Mouse (Mus musculus): ENCODE results near the gene Prm2.

The Prm2 gene

DNA sequence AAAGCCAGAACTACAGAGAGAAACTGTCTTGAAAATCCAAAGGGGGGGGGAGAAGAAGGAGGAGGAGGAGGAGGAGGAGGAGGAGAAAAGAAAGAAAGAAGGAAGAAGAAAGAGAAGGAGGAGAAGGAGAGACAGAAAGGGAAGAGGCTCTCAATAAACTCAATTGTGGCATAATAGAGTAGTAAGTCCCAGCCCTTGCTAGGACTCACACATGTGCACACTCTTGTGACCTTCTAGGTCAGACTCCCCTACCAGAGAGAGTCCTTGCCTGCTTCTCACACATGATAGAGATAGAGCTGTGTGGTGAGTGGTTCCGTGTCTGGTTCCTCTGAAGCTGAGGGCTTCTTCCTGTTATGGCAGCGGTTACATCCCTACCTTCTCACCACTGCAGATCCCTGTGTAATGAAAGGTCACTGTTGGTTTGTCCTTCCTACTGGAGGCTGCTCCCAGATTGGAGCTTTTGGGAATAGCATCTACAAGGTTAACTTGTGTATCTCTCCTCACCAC, 17.0 kb upstream of the Prm2 start, which contains the start of gene Gm11172:
Gene Gm11172 (plus strand): TSS at position 51 of the 507 bp plus-strand sequence.
- in situ Hi-C loops (cut with MboI, MseI): loop anchor here in 1 of 2 experiments (25.0 kb wide), 1 partner anchor 526 kb away; no protein-coding TSS in a partner anchor

DNA sequence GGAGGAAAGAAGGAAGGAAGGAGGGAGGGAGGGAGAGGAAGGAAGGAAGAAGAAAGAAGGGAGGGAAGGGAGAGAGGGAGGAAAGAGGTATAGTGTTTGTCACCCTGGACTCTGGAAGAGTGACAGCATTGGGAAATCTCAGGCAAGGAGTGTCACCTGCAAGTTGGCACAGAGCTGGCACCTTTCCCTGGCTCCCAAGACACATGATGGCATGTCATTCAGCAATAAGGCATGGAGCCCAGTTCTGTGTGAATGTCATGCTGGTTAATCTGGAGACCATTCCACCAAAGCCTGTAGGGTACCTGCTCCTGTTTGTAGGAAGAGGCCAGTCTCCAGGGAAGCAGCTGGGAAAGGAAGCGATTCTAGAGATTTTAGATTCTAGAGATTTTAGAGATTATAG, 14.4 kb upstream of the Prm2 start:
- in situ Hi-C loops (cut with MboI, MseI): loop anchor here in 1 of 2 experiments (25.0 kb wide), 1 partner anchor 523 kb away; no protein-coding TSS in a partner anchor

DNA sequence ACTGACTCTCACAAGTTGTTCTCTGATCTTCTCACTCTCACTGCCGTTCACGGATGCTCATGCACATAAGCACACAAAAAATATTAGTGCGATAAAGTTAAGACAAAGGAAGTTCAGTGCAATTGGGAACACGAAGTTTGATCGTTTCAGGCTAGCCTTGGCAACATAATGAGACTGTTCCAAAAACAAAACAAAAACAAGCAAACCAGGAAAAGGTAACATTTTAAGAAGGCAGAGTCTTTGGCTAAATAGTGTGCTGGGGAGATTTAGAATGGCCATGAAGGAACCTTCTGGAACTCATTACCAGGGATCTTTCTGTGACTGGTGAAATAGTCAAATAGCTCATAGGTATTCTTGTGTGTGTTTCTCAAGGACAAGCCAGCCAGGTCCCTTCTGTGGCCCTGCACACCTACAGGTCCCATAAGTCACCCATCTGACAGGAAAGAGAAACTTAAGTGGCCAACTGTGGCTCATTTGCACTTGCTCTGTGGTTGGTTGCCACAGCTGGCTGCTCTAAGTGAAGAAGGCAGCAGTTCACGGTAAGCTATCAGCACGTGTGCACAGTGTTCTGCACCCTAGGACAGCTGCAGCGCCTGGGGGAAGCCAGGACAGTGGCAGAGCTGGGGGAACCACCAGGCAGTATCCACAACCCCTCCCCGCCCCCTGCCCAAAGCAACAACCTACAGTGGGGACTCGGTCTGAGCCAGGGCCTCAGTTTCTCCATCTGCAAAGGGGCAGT, 10.0 kb upstream of the Prm2 start, which contains the start of gene Prm1:
Gene Prm1 (minus strand): TSS at position 51 of the 739 bp plus-strand sequence.
- in situ Hi-C loops (cut with MboI, MseI): loop anchor here (5.0 to 25.0 kb wide), 2 partner anchors 379 to 519 kb away; no protein-coding TSS in a partner anchor

DNA sequence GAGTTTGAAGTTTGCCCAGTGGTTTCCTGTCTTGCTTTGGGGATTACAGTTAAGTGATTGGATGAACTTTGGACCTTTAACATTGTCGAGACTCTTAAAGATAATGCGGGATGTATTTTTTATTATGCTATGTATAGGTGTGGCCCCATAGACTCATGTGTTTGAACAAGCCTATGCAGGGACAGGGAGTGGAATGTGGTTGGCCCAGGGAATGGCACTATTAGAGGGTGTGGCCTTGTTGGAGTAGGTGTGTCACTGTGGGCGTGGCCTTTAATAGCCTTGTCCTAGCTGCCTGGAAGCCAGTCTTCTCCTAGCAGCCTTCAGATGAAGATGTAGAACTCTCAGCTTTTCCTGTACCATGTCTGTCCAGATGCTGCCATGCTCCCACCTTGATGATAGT, 6.5 kb upstream of the Prm2 start:
- in situ Hi-C loops (cut with MboI, MseI): loop anchor here in 1 of 2 experiments (25.0 kb wide), 1 partner anchor 515 kb away; no protein-coding TSS in a partner anchor

DNA sequence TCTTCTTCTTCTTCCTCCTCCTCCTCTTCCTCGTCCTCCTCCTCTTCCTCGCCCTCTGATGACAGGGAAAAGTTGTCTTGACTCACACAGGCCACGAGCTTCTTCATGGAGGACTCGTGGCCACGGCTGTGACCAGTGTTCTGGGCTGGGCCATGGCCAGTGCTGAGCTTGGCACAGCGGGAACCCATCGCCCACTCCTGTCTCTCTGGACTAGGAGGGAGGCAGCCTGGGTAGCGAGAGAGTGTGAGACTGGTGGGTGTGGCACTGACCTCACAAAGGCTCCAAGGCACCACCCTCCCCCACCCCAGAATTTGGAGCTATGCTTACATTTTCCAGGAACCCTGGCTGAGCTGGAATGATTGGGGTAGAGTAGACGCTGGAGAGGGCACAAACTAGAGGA, 5.2 kb downstream of the Prm2 start, which contains the start of gene Prm3:
Gene Prm3 (minus strand): TSS at position 213 of the 400 bp plus-strand sequence.
- in situ Hi-C loops (cut with MboI, MseI): loop anchor here in 1 of 2 experiments (5.0 kb wide), 1 partner anchor 213 kb away; no protein-coding TSS in a partner anchor

DNA sequence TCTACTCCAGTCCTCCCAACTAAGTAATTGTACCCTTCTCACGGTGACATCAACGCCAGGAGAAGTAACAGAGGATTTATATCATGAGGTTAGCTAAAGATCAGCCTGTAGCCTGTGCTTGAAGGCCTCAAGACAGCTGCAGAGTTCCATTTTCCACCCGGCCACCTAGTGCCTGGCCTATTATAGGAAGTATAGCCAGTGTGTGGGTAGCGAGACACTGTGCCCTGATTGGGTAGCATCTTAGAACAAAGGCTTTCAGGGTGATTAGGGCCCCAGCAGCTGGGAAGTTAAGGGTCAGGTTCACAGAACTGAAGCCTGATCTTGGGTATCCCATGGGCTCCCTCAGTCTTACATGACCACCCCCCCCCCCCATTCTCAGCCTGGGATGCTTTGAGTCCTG, 7.1 kb downstream of the Prm2 start:
- in situ Hi-C loops (cut with MboI, MseI): loop anchor here in 1 of 2 experiments (5.0 kb wide), 2 partner anchors 58 to 217 kb away; no protein-coding TSS in a partner anchor

DNA sequence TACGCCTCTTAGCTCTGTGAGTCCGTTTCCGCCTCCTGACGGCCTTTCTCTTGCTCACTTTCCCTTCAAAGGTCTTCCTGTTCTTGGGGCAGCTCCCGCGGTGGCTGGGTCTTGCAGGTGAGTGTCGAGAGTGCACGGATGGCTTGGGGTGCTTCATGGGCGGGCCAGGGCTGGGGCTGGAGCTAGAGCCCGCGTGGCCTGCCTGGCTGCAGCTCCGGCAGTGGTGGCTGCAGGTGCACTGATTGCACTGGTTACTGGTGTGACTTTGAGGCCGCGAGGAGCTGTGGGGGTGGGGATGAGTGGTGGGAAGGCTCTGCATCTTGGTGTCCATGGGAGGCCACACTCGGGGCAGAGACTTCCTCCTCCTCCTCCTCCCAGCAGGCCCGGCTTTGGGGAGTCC, 7.7 kb downstream of the Prm2 start, which contains the start of gene Tnp2:
Gene Tnp2 (minus strand): TSS at position 390 of the 400 bp plus-strand sequence.
- in situ Hi-C loops (cut with MboI, MseI): loop anchor here in 1 of 2 experiments (5.0 kb wide), 2 partner anchors 59 to 216 kb away; no protein-coding TSS in a partner anchor

DNA sequence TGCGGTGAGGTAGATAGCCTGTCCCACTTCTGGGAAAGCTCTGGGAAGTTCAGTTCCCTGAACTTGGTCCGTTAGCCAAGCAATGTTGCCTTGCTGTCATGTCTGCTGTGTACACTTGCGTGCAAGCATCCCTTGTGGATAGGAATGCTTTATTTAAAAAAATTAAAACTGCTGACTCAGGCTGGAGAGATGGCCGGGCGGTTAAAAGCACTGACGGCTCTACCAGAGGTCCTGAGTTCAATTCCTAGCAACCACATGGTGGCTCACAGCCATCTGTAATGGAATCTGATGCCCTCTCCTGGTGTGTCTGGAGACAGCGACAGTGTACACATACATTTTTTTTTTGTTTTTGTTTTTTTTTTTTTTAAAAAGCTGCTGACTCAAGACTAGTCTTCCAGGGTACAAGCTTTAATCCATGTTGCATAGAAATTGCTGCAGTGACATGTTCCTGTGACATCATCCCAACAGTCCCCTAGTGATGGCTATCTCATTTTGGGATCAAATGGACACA, 8.3 kb downstream of the Prm2 start:
- in situ Hi-C loops (cut with MboI, MseI): loop anchor here in 1 of 2 experiments (5.0 kb wide), 2 partner anchors 60 to 215 kb away; no protein-coding TSS in a partner anchor

DNA sequence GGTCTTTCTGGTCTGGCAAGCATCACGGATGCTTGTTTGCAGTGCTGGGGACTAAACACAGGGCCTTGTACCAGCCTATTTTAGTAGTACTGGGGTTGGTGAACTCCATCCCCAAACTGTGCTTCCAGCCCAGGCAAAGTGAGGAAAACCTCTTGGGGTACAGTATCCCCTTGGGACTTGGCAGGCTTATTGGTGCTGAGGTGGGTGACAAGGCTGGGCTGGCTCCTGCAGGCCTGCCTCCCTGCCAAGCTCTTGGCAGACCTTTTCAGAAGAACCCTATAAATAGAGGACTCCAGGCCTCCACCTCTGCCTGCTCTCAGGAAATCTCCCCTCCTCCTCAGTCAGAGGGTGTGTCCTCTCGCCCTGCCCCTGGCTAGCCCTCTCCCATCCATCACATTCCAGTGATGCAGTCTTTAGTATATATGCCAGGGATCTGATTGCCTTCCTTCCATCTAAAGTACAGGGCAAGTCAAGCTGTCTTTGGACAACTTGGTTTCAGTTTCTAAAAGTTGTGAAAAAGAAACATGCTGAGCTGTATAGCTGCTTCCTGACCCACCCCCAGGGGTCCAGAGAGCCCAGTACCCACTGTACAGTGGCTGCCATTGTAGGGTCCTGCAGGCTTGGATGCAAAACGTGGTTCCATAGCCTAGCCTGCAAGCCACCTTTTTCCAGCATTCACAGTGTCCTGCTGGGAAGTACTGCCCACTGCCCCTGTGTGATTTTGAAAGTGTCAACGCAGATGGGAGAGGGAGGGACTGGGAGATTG, 9.0 kb downstream of the Prm2 start:
- in situ Hi-C loops (cut with MboI, MseI): loop anchor here in 1 of 2 experiments (5.0 kb wide), 2 partner anchors 60 to 215 kb away; no protein-coding TSS in a partner anchor

DNA sequence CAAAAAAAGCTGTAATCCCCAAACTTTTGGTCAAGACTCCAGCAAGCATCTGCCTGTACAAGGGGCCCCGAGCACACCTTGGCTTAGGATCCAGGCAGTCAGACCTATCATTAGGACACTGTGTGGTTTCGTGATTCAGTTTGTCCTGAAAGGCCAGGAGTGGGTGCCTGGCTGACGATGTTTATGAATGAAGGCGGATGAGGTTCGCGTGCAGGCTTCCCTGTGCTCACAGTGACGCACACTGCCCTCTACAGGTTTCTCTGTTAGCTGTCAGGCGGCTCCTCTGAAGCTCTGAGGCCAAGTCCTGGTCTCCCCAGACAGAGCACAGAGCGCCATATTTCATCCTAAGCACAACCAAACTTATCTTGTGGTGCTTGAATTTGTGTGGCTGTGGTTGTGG, 9.6 kb downstream of the Prm2 start:
- in situ Hi-C loops (cut with MboI, MseI): loop anchor here in 1 of 2 experiments (5.0 kb wide), 2 partner anchors 61 to 214 kb away; no protein-coding TSS in a partner anchor

DNA sequence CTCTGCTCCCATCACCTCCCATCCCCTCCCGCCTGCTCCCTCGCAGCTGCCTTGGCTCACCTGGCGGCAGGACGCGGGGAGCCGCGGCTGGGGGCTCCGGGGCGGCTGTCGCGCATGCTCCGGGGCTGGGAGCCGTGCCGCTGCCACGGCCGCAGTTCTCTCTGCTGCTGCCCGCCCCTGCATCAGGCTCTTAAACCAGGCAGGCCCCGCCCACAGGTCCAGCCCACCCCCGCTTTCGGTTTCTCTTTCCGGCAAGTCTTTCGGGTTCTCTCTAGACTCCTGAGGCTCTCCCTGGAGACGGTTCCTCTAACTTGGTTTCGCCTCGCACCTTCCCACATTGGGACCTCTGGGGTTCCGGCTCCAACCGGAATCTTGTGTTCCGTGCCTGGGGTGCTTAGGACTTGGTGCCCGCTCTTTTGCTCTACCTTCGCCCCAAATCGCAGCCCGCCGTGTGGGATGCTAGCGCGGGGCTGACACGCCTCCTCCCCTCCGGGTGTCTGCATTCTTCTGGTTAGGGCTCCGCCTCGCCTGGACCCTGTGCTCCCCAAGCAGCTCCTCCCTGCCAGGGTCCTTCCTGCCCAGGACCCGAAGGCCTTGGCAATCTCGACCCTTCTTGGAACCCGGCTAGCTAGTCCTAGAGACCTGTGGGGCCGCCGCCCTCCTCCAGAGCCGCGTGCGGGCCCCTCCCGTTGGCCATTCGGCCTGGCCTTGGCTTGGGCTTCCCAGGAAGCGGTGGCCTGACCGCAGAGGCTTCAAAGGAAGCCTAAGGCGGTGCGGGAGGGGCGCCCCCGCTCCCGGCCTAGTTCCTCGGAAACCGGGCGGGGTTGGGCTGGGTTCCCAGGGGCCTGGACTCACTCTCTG, 10.3 kb downstream of the Prm2 start, which contains the start of gene Socs1:
Gene Socs1 (minus strand): TSS at position 166 of the 861 bp plus-strand sequence.
- in situ Hi-C loops (cut with MboI, MseI): loop anchor here in 1 of 2 experiments (5.0 kb wide), 2 partner anchors 62 to 213 kb away; no protein-coding TSS in a partner anchor

DNA sequence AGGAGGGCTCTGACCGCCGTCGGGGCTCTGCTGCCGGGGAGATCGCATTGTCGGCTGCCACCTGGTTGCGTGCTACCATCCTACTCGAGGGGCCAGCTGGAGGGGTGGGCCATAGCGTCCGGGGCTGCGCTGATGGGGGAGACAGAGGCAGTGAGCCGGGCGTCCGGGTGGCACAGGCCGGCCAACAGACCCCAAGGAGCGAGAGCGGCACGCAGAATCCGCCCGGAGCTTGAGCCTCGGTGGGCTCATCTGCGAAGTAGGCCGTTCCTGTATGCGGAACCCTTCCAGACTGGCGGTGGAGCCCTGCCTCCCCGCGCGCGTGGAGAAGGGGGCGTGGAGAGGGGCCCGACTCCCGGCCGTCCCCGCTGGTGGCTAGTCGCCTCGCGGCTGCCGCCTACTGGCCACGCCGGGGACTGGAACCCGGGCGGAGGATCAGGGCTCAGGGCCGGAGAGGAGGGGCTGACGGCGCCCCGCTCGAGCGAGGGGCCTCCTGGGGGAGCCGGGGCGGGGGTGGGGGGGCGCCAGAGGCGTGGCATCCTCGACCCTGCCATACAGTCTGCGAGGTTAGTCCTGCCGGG, 11.1 kb downstream of the Prm2 start:
- in situ Hi-C loops (cut with MboI, MseI): loop anchor here in 1 of 2 experiments (5.0 kb wide), 4 partner anchors 38 to 213 kb away; no protein-coding TSS in a partner anchor

DNA sequence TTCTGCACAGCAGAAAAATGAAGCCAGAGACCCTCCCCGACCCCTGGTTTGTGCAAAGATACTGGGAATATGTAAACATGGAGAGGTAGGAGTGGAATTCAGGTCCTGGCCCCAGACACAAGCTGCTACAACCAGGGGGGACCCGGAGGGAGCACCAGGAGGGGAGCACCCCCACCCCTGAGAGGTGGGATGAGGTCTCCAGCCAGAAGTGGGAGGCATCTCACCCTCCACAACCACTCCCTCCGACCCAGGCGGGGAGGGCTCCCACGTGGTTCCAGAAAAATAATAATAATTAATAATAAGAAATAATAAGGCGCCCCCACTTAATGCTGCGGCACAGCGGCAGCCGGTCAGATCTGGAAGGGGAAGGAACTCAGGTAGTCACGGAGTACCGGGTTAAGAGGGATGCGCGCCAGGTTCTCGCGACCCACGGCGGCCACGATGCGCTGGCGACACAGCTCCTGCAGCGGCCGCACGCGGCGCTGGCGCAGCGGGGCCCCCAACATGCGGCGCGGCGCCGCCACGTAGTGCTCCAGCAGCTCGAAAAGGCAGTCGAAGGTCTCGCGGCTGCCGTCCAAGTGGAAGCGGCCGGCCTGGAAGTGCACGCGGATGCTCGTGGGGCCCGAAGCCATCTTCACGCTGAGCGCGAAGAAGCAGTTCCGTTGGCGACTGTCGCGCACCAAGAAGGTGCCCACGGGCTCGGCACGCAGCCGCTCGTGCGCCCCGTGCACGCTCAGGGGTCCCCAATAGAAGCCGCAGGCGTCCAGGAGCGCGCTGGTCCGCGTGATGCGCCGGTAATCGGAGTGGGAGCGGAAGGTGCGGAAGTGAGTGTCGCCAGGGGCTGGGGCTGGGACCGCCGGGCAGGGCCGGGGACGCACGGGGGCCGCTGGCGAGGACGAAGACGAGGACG, 11.8 kb downstream of the Prm2 start:
- in situ Hi-C loops (cut with MboI, MseI): loop anchor here in 1 of 2 experiments (5.0 kb wide), 2 partner anchors 37 to 117 kb away; no protein-coding TSS in a partner anchor

DNA sequence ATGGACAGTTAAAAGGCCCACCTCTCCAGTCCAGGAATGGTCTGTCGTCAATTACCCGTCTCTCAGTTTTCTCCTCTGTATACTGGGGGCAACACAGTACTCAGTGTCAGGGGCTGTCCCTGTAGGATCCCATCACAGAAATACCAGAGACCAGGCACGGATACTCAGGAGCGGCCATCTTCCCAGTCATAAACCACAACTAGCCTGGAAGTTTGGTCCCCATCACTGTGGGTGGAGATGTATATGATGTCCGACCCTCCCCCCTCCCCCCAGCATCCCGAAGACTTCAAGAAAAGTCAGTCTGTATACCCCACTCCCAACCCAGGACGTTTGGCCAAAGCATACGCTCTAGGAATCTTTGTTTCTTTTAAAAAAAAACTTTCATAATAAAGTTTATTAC, 12.5 kb downstream of the Prm2 start:
- in situ Hi-C loops (cut with MboI, MseI): loop anchor here in 1 of 2 experiments (5.0 kb wide), 2 partner anchors 36 to 116 kb away; no protein-coding TSS in a partner anchor

DNA sequence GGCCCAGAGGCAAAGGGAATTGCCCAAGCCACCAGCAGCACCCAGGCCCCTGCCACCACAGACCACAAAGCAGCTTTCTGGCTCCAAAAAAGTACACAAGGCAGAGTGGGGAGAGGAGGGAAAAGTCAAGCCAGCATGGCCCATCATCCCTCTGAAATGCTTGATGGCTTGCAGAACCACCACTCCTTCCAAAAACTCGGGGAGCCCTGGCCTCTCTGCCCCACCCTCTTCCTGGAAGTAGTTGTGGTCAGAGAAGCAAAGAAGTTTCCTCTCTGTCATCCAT, 12.8 kb downstream of the Prm2 start:
- in situ Hi-C loops (cut with MboI, MseI): loop anchor here in 1 of 2 experiments (5.0 kb wide), 2 partner anchors 36 to 116 kb away; no protein-coding TSS in a partner anchor

DNA sequence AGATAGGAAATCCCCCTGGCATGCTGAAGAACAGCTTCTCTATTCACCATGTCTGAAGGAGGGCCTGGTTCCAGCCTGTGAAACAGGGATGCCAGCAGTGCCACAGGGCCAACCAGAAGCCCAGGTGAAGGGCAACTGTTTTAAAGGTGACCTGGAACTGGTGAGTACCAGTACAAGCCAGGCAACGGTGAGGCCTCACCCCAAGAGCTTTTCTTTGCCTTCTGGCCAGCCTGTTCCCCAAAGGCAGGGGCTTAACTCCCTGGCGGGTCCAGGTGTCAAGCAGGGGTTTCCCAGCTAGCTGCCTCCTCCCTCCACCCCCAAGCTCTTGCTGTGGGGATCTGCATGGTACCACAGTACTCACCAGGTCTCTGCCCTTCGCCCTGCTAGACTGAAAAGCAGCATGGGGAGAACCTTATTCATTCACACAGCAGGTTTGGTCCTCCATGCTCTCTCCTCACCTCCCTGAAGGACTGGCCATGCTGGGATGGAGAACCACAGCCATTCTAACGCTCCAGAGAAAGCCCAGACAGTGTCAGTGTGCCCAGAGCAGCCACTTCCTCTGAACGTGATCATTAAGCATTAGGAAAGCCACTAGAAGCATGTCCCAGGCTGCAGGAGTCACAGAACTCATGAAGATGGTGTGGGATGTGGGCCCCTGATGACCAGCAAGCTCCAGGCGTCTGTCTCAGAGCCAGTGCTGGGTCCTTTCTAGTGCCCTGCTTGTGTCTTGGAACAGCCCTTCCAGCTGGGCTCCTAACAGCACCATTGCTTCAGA, 13.4 kb downstream of the Prm2 start:
- in situ Hi-C loops (cut with MboI, MseI): loop anchor here in 1 of 2 experiments (5.0 kb wide), 2 partner anchors 35 to 115 kb away; no protein-coding TSS in a partner anchor

DNA sequence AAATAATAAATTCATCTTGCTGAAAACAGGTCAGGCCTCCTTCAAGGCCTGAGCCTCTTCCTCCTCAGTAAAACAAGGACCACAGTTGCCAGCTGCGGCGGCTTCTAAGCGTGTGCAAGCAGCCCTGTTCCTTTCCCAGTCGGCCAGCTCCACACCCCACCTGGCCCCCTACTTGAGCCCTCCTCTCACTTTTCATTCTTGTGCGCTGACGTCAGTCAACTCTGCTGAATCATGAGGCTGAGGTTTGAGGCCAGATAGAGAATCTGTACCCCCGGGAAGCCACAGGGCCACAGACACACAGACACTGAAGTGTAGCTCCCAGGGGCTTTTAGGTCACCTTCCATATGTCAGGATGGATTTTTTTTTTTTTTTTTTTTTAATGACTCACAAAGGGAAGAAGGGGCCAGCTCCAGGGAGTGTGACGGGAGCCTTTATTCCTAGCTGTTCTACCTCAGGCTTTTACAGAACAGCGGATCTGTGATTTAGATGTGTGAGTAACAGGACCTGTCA, 14.0 kb downstream of the Prm2 start:
- in situ Hi-C loops (cut with MboI, MseI): loop anchor here in 1 of 2 experiments (5.0 kb wide), 2 partner anchors 35 to 115 kb away; no protein-coding TSS in a partner anchor

All from T-helper 17 cell (primary cell).